Mouse (Mus musculus): Measurements from ENCODE around the gene 2700097O09Rik.

- TF ChIP-seq POLR2A (IDR thresholded peaks at IDR 0.05; ENCODE audit: low read depth, low read length) (no peak), CTCF (IDR thresholded peaks at IDR 0.05; ENCODE audit: extremely low read depth, insufficient read length, insufficient replicate concordance, low read depth, low read length) (no peak)
Measured at GRCm38 (mm10) chr12:55049731-55050353, 30.1 kb downstream of the 2700097O09Rik start.
